Mouse (Mus musculus) forebrain, embryonic 13.5 days (tissue): ENCODE measurements around the gene Nbr1. TPM values are rescaled to one million over a fixed set of nuclear protein-coding genes. Genes with fewer than 3 reads are reported as not detected.

Experiments
- ATAC-seq: fragments of 200-750 bp; cut with Nextera tagmentation; 2 replicates; pipeline ENCODE4 v1.8.0; 2017
- H3K27ac ChIP-seq: fragments of 300-500 bp; sonication (generic); 2 replicates; pipeline ENCODE4 v1.5.1; 2015; ENCODE audit warnings: inconsistent platforms, mild to moderate bottlenecking, moderate library complexity
- H3K27me3 ChIP-seq: fragments of 300-500 bp; sonication (generic); 2 replicates; pipeline ENCODE4 v1.6.1; 2015; ENCODE audit warnings: mild to moderate bottlenecking, inconsistent platforms
- H3K36me3 ChIP-seq: fragments of 300-500 bp; sonication (generic); 2 replicates; pipeline ENCODE4 v1.6.1; 2015; ENCODE audit warnings: mild to moderate bottlenecking, inconsistent platforms; ENCODE audit not compliant: poor library complexity, severe bottlenecking
- H3K4me1 ChIP-seq: fragments of 300-500 bp; sonication (generic); 2 replicates; pipeline ENCODE4 v1.6.1; 2015; ENCODE audit warnings: inconsistent platforms
- H3K4me2 ChIP-seq: fragments of 300-500 bp; sonication (generic); 2 replicates; pipeline ENCODE4 v1.6.1; 2015; ENCODE audit warnings: inconsistent platforms, mild to moderate bottlenecking, moderate library complexity
- H3K4me3 ChIP-seq: fragments of 300-500 bp; sonication (generic); 2 replicates; pipeline ENCODE4 v1.5.1; 2015; ENCODE audit warnings: mild to moderate bottlenecking, inconsistent platforms
- H3K9ac ChIP-seq: fragments of 300-500 bp; sonication (generic); 2 replicates; pipeline ENCODE4 v1.6.1; 2015; ENCODE audit warnings: mild to moderate bottlenecking, inconsistent platforms
- H3K9me3 ChIP-seq: fragments of 300-500 bp; sonication (generic); replicated peaks from 2 replicates; pipeline ENCODE4 v1.6.1; 2016; ENCODE audit warnings: inconsistent platforms
- WGBS: fragments of 180-500 bp; shearing (Covaris S2); methylation state at CpG from one replicate; pipeline ENCODE4 v1.1.7; 2015; 5-methylcytosine and 5-hydroxymethylcytosine counted together
- polyA plus RNA-seq: library from polyadenylated mRNA; unstranded; fragments of >200 nt; fragmentation: Nextera tagmentation; extraction: Ambion mirVana; gene quantifications from 2 replicates; pipeline ENCODE4 v1.2.1, GENCODE M21; 2015

The Nbr1 gene
- 104 and 117 TPM in 2 replicates for polyA plus RNA-seq

DNA sequence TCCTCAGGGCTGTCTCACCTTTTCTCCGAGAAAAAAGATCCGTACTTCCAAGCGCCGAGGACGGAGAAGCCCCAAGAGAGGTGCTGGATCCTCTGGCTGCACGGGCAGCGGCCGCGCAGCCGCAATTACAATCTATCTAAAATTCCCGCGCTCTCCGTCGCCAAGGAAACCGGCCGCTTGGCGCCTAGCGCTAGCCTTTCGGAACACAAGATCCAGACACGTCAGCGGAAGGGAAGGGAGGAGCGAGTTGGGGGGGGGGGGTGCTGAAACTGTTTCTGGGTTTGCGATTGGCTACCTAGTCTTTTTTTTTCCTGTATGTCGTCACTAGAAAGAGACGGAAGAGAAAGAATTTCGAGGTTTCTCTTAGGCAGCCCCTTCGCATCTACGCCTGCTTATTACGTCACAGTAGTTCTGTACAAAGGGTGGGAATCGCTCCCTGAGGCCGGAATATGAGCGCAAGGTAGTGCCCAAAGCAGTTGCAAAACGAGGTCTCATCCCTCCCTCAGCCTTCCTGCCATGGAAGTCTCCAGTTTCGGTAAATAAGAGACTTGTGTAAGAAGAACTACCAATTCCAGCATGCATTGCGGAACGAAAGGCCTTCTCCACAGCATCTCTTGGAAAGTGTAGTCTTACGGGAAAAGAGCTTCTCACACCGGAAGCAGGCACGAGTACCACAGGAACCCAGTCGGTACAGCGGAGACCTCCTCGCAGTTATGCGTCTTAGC is at the start of gene Nbr1, which contains the start of gene Brca1:
TSS of gene Nbr1 (plus strand) at position 399 of the 725 bp plus-strand sequence.
TSS of gene Brca1 (minus strand) at position 205 of the 725 bp plus-strand sequence.
- H3K27me3 ChIP-seq: no peaks in the 10 kb centered on the region
- H3K36me3 ChIP-seq: peaks cover 21% of the 10 kb centered on the region
- H3K4me1 ChIP-seq: peaks cover 42% of the 10 kb centered on the region
- peak within 1 kb of the TSS; percentile 90 for H3K27ac ChIP-seq
- peak; percentile 84 for ATAC-seq
- no peaks in the 10 kb centered on the region for H3K9me3 ChIP-seq
- WGBS: under 1% methylated on average over 43 of the region's 43 CpGs
- H3K4me2 ChIP-seq: peak within 1 kb of the TSS; percentile 77
- H3K9ac ChIP-seq: peak within 1 kb of the TSS; percentile 84
- peak within 1 kb of the TSS; percentile 86 for H3K4me3 ChIP-seq

- peaks cover 50% of the 10 kb centered on the region for H3K36me3 ChIP-seq
- no peak overlapping the region for H3K4me2 ChIP-seq
- no peaks in the 10 kb centered on the region for H3K9me3 ChIP-seq
- H3K4me3 ChIP-seq: no peak overlapping the region
- H3K9ac ChIP-seq: no peak overlapping the region
- no peaks in the 10 kb centered on the region for H3K27me3 ChIP-seq
- no peak overlapping the region for H3K27ac ChIP-seq
- no peak; the same call in 1 of the 2 replicates for ATAC-seq
- peaks cover 2% of the 10 kb centered on the region; the same call in 1 of the 2 replicates for H3K4me1 ChIP-seq
- 48% methylated on average over 5 of the region's 5 CpGs for WGBS
These were observed 45.6 kb upstream of the Nbr1 start for GRCm38 (mm10) chr11:101506269-101506780.

- H3K27ac ChIP-seq: no peak overlapping the region
- no peak overlapping the region for H3K9ac ChIP-seq
- H3K4me2 ChIP-seq: no peak overlapping the region
- no peak for ATAC-seq
- H3K9me3 ChIP-seq: no peaks in the 10 kb centered on the region
- 94% methylated on average over 7 of the region's 7 CpGs for WGBS
- H3K4me3 ChIP-seq: no peak overlapping the region
- no peaks in the 10 kb centered on the region for H3K27me3 ChIP-seq
- H3K36me3 ChIP-seq: peaks cover 50% of the 10 kb centered on the region
- H3K4me1 ChIP-seq: peaks cover 2% of the 10 kb centered on the region; the same call in 1 of the 2 replicates
These were observed 44.9 kb upstream of the Nbr1 start for GRCm38 (mm10) chr11:101507090-101507489.

DNA sequence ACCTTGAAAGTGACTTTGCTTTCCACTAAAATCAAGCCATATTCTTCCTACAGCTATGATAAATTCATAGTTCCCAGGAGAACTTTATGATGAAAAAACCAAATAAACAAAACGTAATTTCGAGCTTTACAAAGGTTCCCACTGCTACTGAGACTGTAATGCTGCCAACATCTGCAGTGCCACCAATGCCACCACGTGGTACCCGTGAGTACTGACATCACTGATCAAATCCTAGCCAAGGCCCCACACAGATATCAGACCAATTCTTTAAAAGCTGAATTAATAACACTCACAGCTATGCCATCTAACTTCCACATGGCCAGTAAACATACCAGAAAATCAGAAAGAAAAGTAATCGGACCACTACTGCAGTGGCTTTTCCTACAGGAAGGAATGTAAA is 33.0 kb upstream of the Nbr1 start:
- H3K27me3 ChIP-seq: no peaks in the 10 kb centered on the region
- no peak overlapping the region for H3K4me2 ChIP-seq
- peaks cover 40% of the 10 kb centered on the region for H3K36me3 ChIP-seq
- no peak overlapping the region for H3K4me3 ChIP-seq
- no peaks in the 10 kb centered on the region for H3K9me3 ChIP-seq
- no peak overlapping the region for H3K9ac ChIP-seq
- H3K4me1 ChIP-seq: no peaks in the 10 kb centered on the region
- 82% methylated on average over 5 of the region's 5 CpGs for WGBS
- no peak overlapping the region for H3K27ac ChIP-seq
- no peak for ATAC-seq

DNA sequence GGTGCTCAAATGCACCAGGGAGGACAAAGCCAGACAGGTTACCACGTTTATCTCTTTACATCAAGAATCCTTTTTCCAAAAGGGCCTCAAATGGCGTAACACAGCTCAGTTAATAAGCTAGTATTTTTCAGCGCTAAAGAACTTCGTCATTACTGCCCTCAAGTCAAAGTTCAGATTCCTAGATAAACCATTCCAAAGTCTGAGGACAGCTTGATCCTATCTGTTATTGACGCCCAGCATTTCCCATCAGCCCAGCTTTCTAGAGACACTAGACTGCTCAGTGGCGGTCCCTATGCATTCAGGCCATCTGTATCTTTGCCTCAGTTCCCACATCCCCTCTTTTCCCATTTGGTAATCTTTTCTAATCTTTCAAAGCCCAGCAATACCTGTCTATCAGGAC is 32.6 kb upstream of the Nbr1 start:
- Histone ChIP-seq H3K9me3 (no peaks in the 10 kb centered on the region), H3K36me3 (peaks cover 39% of the 10 kb centered on the region), H3K4me2 (no peak overlapping the region), H3K4me1 (no peaks in the 10 kb centered on the region), H3K27ac (no peak overlapping the region), H3K4me3 (no peak overlapping the region), H3K9ac (no peak overlapping the region), H3K27me3 (no peaks in the 10 kb centered on the region)
- 88% methylated on average over 6 of the region's 6 CpGs for WGBS
- no peak for ATAC-seq

GRCm38 (mm10) chr11:101524446-101524845 is 27.5 kb upstream of the Nbr1 start:
- 0 out of 2 replicates have a peak overlapping the region, but pooled peaks have one; percentile 60 for H3K27ac ChIP-seq
- H3K36me3 ChIP-seq: peaks cover 35% of the 10 kb centered on the region
- ATAC-seq: no peak
- no peak overlapping the region for H3K4me2 ChIP-seq
- no peak overlapping the region for H3K9ac ChIP-seq
- no peaks in the 10 kb centered on the region for H3K9me3 ChIP-seq
- 93% methylated on average over 8 of the region's 8 CpGs for WGBS
- no peaks in the 10 kb centered on the region for H3K27me3 ChIP-seq
- H3K4me3 ChIP-seq: no peak overlapping the region
- H3K4me1 ChIP-seq: no peaks in the 10 kb centered on the region

DNA sequence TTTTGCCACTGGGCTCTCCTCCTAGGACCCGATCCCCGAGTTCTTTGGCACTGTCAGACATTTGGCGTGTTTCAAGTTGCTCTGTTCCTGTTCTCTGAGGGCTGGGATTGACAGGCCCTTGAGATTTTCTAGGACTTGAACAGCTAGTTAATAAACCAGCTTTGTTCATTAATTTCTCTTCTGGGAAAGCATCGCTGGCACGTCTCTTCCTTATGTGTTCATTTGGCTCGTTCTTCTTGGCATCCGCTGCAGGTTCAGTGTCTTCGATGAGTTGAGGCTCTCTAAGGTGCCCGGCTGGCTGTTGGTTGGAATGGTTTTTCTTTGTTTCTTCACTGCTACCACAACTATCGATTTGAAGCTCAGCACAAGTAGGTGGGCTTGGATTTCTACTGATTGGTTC is 26.9 kb upstream of the Nbr1 start:
- Histone ChIP-seq H3K27ac (peak overlapping the region; percentile 60), H3K36me3 (peaks cover 35% of the 10 kb centered on the region), H3K27me3 (no peaks in the 10 kb centered on the region), H3K4me1 (no peaks in the 10 kb centered on the region), H3K9ac (no peak overlapping the region), H3K4me2 (no peak overlapping the region), H3K4me3 (no peak overlapping the region), H3K9me3 (no peaks in the 10 kb centered on the region)
- ATAC-seq: no peak
- 85% methylated on average over 10 of the region's 10 CpGs for WGBS

DNA sequence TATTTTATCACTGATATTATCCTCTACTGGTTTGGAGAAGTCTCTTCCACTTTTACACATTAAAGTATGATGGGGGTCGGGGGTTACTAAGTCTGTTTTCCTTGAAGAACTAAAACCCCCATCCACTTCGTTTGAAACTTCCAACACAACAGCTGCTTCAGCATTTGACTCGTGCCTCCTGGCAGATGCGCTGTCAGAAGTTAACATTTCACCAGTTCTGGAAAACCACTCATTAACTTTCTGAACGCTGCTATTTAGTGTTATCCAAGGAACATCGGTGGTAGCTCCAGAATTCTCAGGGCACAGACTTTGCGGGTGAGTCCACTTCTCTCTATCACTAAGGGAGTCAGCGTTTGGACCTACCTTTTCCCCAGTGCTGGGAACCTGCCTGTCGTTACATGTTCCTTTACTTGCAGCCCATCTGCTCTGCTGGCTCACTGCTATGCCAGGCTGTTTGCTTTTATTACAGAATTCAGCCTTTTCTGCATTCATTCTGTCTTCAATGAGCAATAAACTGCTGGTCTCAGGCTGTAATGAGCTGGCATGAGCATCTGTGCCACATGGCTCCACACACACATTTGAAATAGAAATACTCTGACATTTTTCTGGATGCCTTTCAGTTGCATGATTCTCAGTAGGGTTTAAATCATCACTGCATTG is 25.9 kb upstream of the Nbr1 start:
- H3K27ac ChIP-seq: peak overlapping the region; percentile 60; the same call in 1 of the 2 replicates
- 82% methylated on average over 9 of the region's 9 CpGs for WGBS
- H3K9ac ChIP-seq: no peak overlapping the region
- H3K9me3 ChIP-seq: no peaks in the 10 kb centered on the region
- no peak overlapping the region for H3K4me2 ChIP-seq
- H3K27me3 ChIP-seq: no peaks in the 10 kb centered on the region
- ATAC-seq: peak; percentile 76
- no peaks in the 10 kb centered on the region for H3K4me1 ChIP-seq
- H3K4me3 ChIP-seq: no peak overlapping the region
- H3K36me3 ChIP-seq: peaks cover 35% of the 10 kb centered on the region

DNA sequence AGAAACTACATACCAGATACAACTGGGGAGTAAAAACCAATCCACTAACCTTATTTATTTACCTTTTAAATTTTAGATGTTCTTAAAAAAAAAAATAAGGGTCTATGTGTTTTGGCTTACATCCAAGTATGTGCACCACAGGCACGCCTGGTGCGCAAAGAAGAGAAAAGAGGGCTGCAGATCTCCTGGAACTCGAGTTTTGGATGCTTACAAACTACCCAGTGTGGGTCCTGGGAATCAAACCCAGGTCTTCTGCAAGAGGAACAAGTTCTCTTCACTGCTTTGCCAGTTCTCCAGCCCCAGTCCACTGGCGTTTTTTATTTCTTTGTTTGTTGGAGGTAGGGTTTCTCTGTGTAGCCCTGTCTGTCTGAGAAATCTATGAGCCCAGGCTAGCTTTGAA is 25.3 kb upstream of the Nbr1 start:
- Histone ChIP-seq H3K4me2 (no peak overlapping the region), H3K27me3 (no peaks in the 10 kb centered on the region), H3K9ac (no peak overlapping the region), H3K4me1 (no peaks in the 10 kb centered on the region), H3K27ac (peak overlapping the region; percentile 78), H3K36me3 (peaks cover 38% of the 10 kb centered on the region), H3K9me3 (no peaks in the 10 kb centered on the region), H3K4me3 (no peak overlapping the region)
- 77% methylated on average over 4 of the region's 4 CpGs for WGBS
- ATAC-seq: no peak

DNA sequence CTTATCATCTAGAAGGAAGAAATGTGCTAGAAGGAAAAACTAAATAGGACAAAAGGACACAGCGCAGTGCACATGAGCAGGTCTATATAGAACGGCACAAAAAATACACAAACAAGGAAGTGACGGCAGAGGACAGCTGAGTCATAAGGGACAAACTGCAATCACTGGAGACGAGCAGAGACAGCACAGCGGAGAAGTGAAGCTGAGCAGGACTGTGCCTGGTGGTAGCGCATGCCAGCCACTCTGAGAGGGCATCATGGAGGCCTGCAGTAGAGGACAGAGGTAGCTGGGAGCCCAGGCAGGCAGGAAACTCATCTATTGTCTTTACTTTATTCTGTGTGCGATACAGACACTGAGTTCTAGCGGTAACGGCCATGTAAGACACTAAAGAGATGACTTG is 8.4 kb upstream of the Nbr1 start:
- Histone ChIP-seq H3K27me3 (no peaks in the 10 kb centered on the region), H3K9me3 (no peaks in the 10 kb centered on the region), H3K4me3 (no peak overlapping the region), H3K36me3 (peaks cover 16% of the 10 kb centered on the region; the same call in 1 of the 2 replicates), H3K4me2 (no peak overlapping the region), H3K27ac (no peak overlapping the region), H3K4me1 (0 out of 2 replicates have a peak, but pooled peaks cover 4% of the 10 kb centered on the region), H3K9ac (no peak overlapping the region)
- 84% methylated on average over 9 of the region's 9 CpGs for WGBS
- no peak for ATAC-seq

DNA sequence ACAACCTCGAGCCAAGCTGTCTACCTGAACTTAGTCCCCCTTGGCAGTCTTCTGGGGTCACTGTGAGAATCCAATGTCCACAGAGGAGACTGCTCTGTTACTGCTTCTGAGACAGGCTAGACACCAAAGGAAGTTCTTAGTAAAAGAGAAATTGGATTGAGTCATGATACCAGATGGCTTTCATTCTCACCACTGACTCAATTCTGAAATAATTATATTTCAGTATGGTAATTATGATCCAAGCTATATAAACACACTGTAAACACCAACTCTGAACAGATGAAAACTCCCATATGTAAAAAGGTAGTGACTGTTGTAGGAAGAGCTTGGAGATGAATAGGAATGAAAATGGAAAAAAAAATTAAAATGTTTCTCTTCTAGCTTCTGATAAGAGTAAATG is 7.8 kb upstream of the Nbr1 start:
- Histone ChIP-seq H3K4me1 (0 out of 2 replicates have a peak, but pooled peaks cover 4% of the 10 kb centered on the region), H3K27ac (no peak overlapping the region), H3K9ac (no peak overlapping the region), H3K4me3 (no peak overlapping the region), H3K36me3 (peaks cover 17% of the 10 kb centered on the region; the same call in 1 of the 2 replicates), H3K9me3 (no peaks in the 10 kb centered on the region), H3K27me3 (no peaks in the 10 kb centered on the region), H3K4me2 (no peak overlapping the region)
- 96% methylated on average over 1 of the region's 1 CpGs for WGBS
- ATAC-seq: no peak; the same call in 1 of the 2 replicates

- peaks cover 17% of the 10 kb centered on the region for H3K4me1 ChIP-seq
- peaks cover 17% of the 10 kb centered on the region; the same call in 1 of the 2 replicates for H3K36me3 ChIP-seq
- no peak overlapping the region for H3K4me3 ChIP-seq
- no peaks in the 10 kb centered on the region for H3K9me3 ChIP-seq
- H3K4me2 ChIP-seq: no peak overlapping the region
- no peaks in the 10 kb centered on the region for H3K27me3 ChIP-seq
- no peak overlapping the region for H3K9ac ChIP-seq
- no peak for ATAC-seq
- H3K27ac ChIP-seq: no peak overlapping the region
These were observed 3.4 kb upstream of the Nbr1 start for GRCm38 (mm10) chr11:101548526-101548925.
